Mouse (Mus musculus) lung, postnatal 0 days (tissue): ENCODE measurements at regions not wholly inside any gene's neighbourhood (a gene's known extent, or its start where the extent isn't known, plus 50 kb on each side); places are given as distances from the start of the nearest gene placed in this dataset.

Experiments
- CTCF ChIP-seq: IDR thresholded peaks from 2 replicates; pipeline ENCODE4 v1.5.1; 2016; ENCODE audit warnings: antibody characterized with exemption, mild to moderate bottlenecking
- EP300 ChIP-seq: IDR thresholded peaks from 2 replicates; pipeline ENCODE4 v1.6.1; 2016; ENCODE audit warnings: antibody characterized with exemption, mild to moderate bottlenecking, control low read depth

DNA sequence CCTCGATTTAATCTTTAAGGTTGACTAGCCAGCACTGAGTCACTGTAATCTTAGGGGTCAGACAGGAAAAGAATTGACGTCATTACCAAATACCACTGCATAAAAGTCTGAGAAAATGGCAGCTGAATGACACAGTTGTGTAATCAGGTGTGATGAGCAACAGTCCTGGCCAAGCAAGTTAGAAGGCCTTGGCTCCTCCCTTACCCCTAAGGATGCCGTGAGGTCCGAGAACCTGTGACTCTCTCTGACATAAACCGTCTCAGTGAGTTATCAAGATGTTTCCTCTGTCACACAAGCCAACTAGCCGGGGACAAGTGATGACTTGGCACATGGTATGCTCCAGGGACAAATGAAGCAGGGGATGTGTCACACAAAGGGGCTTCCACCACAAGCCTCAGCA is 101.5 kb upstream of the Gm37988 start:
- no peak for TF ChIP-seq CTCF
- no peak for TF ChIP-seq EP300
